Mouse (Mus musculus) heart, adult 2 months (tissue): ENCODE data around the gene Mosmo. TPM values are rescaled to one million over a fixed set of nuclear protein-coding genes. Genes with fewer than 3 reads are reported as not detected.
A peak's percentile ranks its signal among the peaks of the same experiment; 100 is the strongest.
"Not testable (repeated sequence)": the region's sequence is repeated elsewhere in the genome, so short reads cannot be mapped to it uniquely, and the experiment has no call there.

Source experiments
- DNase-seq, 2 experiments: peaks; one replicate each; pipeline ENCODE4 v3.0.0; 2021
- H3K27ac ChIP-seq: fragments of 200-600 bp; 2 replicates; pipeline ENCODE4 v1.8.1; 2022
- H3K27me3 ChIP-seq: fragments of 200-500 bp; 2 replicates; pipeline ENCODE4 v1.6.1; 2012; ENCODE audit warnings: mild to moderate bottlenecking, low read length, inconsistent platforms, mixed read lengths; ENCODE audit not compliant: control insufficient read depth, insufficient read depth
- H3K36me3 ChIP-seq: fragments of 200-500 bp; 2 replicates; pipeline ENCODE4 v1.6.1; 2012; ENCODE audit warnings: low read length, inconsistent platforms; ENCODE audit not compliant: control insufficient read depth, insufficient read depth
- H3K4me1 ChIP-seq: fragments of 200-500 bp; 2 replicates; pipeline ENCODE4 v1.6.1; 2011; ENCODE audit warnings: low read length; ENCODE audit not compliant: control insufficient read depth, insufficient read depth
- H3K4me3 ChIP-seq: fragments of 200-600 bp; 2 replicates; pipeline ENCODE4 v1.8.1; 2022
- H3K79me2 ChIP-seq: fragments of 200-500 bp; replicated peaks from 2 replicates; pipeline ENCODE4 v1.6.1; 2012; ENCODE audit warnings: mild to moderate bottlenecking, inconsistent platforms, low read length, moderate library complexity, mixed read lengths; ENCODE audit not compliant: control insufficient read depth, insufficient read depth
- H3K9ac ChIP-seq: fragments of 200-500 bp; 2 replicates; pipeline ENCODE4 v1.6.1; 2012; ENCODE audit warnings: low read depth, mild to moderate bottlenecking, control low read depth, inconsistent platforms, low read length, mixed read lengths
- CTCF ChIP-seq: fragments of 200-600 bp; IDR thresholded peaks from 2 replicates; pipeline ENCODE4 v1.8.1; 2022; ENCODE audit warnings: antibody characterized with exemption, mild to moderate bottlenecking, moderate library complexity
- EP300 ChIP-seq: fragments of 200-500 bp; IDR thresholded peaks from 2 replicates; pipeline ENCODE4 v1.6.1; 2011; ENCODE audit warnings: low read depth, low read length, control low read depth; ENCODE audit not compliant: insufficient read depth
- POLR2A ChIP-seq: fragments of 200-500 bp; IDR thresholded peaks from 2 replicates; pipeline ENCODE4 v1.6.1; 2011; ENCODE audit warnings: mild to moderate bottlenecking, low read depth, low read length, control low read depth; ENCODE audit not compliant: insufficient read depth
- WGBS: fragments of 180-500 bp; shearing (Covaris S2); methylation state at CpG from one replicate; pipeline ENCODE4 v1.1.7; 2018; 5-methylcytosine and 5-hydroxymethylcytosine counted together
- intact Hi-C: fragments of 180-260 bp; cut with DNase I; formaldehyde crosslinking; loops from one replicate; pipeline ENCODE4 v1.15.1; 2025
- polyA plus RNA-seq: library from polyadenylated mRNA; depleted of rRNA; stranded (reverse); fragments of >200 nt; gene quantifications from 2 replicates; pipeline ENCODE4 v1.2.3, GENCODE M21; 2012
- total RNA-seq, 2 experiments: library from RNA; stranded (reverse); gene quantifications; 2 replicates each; pipeline ENCODE4 v1.2.3; 2021

Mosmo gene
- total and polyA plus RNA-seq, 3 experiments = 27.5 to 29.6 (median 27.8) TPM

- no peak for DNase-seq
- Histone ChIP-seq H3K4me3 (no peak overlapping the region), H3K36me3 (no peaks in the 10 kb centered on the region), H3K4me1 (peaks cover 1% of the 10 kb centered on the region), H3K27me3 (no peaks in the 10 kb centered on the region), H3K27ac (no peak overlapping the region), H3K9ac (no peak overlapping the region), H3K79me2 (peaks cover 3% of the 10 kb centered on the region; the same call in 1 of the 2 replicates)
- 94% methylated on average over 2 of the region's 2 CpGs for WGBS
- TF ChIP-seq POLR2A (no peak), CTCF (no peak), EP300 (no peak)
- intact Hi-C loops = no loop called here
Measured at GRCm38 (mm10) chr7:120712071-120712470, 34.7 kb downstream of the Mosmo start.

DNA sequence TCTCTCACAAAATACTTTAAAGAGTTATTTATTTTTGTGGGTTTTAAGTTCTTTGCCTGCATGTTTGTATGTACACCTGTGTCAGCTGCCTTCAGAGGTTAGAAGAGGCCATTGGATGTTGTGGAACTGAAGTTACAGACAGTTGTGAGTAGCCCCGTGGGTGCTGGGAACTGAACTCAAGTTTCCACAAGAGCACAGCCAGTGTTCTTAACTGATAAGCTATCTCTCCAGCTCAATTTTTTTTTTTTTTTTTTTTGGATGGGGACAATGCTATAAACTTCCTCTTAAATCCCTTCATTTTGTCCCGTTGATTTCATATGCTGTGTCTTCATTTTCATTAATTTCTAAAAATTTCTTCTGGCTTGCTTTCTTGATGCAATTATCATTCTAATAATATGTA, 35.8 kb downstream of the Mosmo start:
- no peak overlapping the region for H3K9ac ChIP-seq

GRCm38 (mm10) chr7:120713951-120714350, 36.5 kb downstream of the Mosmo start:
- WGBS = 58% methylated on average over 11 of the region's 11 CpGs

More for the DNA sequence above, 35.8 kb downstream of the Mosmo start:
- H3K4me3 ChIP-seq = no peak overlapping the region
- TF ChIP-seq EP300 (no peak), CTCF (no peak), POLR2A (no peak)
- intact Hi-C loops = no loop called here
- peaks cover 1% of the 10 kb centered on the region for H3K4me1 ChIP-seq
- H3K79me2 ChIP-seq = peaks cover 2% of the 10 kb centered on the region; the same call in 1 of the 2 replicates
- no peaks in the 10 kb centered on the region for H3K36me3 ChIP-seq
- 73% methylated on average over 2 of the region's 2 CpGs for WGBS
- no peak overlapping the region for H3K27ac ChIP-seq
- no peaks in the 10 kb centered on the region for H3K27me3 ChIP-seq
- DNase-seq = no peak

GRCm38 (mm10) chr7:120717261-120717660, 39.8 kb downstream of the Mosmo start:
- peaks cover 8% of the 10 kb centered on the region for H3K4me1 ChIP-seq
- H3K4me3 ChIP-seq = no peak overlapping the region
- no peak overlapping the region for H3K27ac ChIP-seq
- no peaks in the 10 kb centered on the region for H3K27me3 ChIP-seq
- no peak overlapping the region for H3K9ac ChIP-seq
- intact Hi-C loops = loop anchor here (5.0 kb wide), 1 partner anchor 35 kb away; no protein-coding TSS in a partner anchor
- WGBS = 59% methylated on average over 2 of the region's 2 CpGs
- H3K36me3 ChIP-seq = no peaks in the 10 kb centered on the region
- TF ChIP-seq EP300 (no peak), CTCF (no peak), POLR2A (no peak)
- H3K79me2 ChIP-seq = no peaks in the 10 kb centered on the region
- DNase-seq = no peak

More at GRCm38 (mm10) chr7:120713951-120714350, 36.5 kb downstream of the Mosmo start:
- H3K4me1 ChIP-seq, intact Hi-C loops, H3K9ac ChIP-seq, H3K27me3 ChIP-seq, H3K36me3 ChIP-seq, H3K4me3 ChIP-seq, H3K79me2 ChIP-seq: not testable (repeated sequence)
- peak overlapping the region; percentile 31; the same call in 1 of the 2 replicates for H3K27ac ChIP-seq
- peak; percentile 60 for DNase-seq

- H3K27me3 ChIP-seq = no peaks in the 10 kb centered on the region
- H3K79me2 ChIP-seq = no peaks in the 10 kb centered on the region
- H3K27ac ChIP-seq = no peak overlapping the region
- peaks cover 8% of the 10 kb centered on the region for H3K4me1 ChIP-seq
- TF ChIP-seq EP300 (no peak), CTCF (no peak), POLR2A (no peak)
- H3K9ac ChIP-seq = no peak overlapping the region
- no peak overlapping the region for H3K4me3 ChIP-seq
- DNase-seq = no peak
- WGBS = 89% methylated on average over 5 of the region's 5 CpGs
- intact Hi-C loops = no loop called here
- no peaks in the 10 kb centered on the region for H3K36me3 ChIP-seq
Measured at GRCm38 (mm10) chr7:120721051-120721450, 43.6 kb downstream of the Mosmo start.

DNA sequence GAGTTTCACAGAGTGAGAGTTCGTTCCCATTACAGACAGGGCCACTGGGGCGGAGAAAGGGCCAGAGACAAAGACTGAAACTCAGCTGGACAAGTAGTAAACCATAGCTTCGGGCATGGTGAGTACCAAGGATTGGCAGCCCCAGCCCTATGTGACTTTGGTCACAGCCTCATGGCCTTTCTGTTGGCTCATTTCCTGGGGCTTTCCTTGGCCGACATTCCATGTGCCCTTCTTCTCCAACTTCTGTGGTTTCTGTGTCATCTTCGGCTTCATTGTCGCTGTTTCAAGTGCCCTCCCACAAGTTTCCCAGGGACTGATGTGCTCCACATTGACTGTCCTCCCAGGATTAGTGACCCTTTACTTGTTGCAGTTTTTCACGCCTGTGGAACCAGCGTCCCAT, 44.0 kb downstream of the Mosmo start:
- peaks cover 8% of the 10 kb centered on the region for H3K4me1 ChIP-seq
- no peak overlapping the region for H3K4me3 ChIP-seq
- no peaks in the 10 kb centered on the region for H3K27me3 ChIP-seq
- no peaks in the 10 kb centered on the region for H3K79me2 ChIP-seq
- H3K27ac ChIP-seq = no peak overlapping the region
- intact Hi-C loops = no loop called here
- H3K36me3 ChIP-seq = no peaks in the 10 kb centered on the region
- 71% methylated on average over 8 of the region's 8 CpGs for WGBS
- no peak for TF ChIP-seq EP300
- TF ChIP-seq POLR2A = no peak
- TF ChIP-seq CTCF = no peak
- H3K9ac ChIP-seq = no peak overlapping the region
- DNase-seq = no peak

DNA sequence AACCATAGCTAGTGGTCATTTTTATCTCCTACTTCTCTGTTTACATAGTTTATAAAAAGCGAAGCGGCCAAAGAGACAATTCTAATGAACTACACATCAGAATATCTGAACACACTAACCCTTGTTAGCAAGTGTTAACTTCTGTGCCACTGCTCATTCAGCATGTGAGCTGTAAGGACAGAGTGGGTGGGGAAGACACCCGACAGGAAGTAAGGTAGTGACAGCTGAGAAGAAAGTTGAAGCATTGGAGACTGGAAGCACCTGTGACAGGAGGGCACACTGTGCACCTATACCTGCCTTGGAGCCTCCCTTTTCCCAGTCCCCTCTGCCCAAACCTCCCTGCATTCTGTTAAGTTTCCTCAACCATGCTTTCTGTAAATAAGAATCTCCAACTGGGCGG, 44.6 kb downstream of the Mosmo start:
- no peak overlapping the region for H3K27ac ChIP-seq
- H3K36me3 ChIP-seq = no peaks in the 10 kb centered on the region
- H3K79me2 ChIP-seq = no peaks in the 10 kb centered on the region
- no peak for DNase-seq
- H3K4me1 ChIP-seq = peaks cover 6% of the 10 kb centered on the region
- WGBS = 70% methylated on average over 4 of the region's 4 CpGs
- intact Hi-C loops = no loop called here
- TF ChIP-seq POLR2A (no peak), EP300 (no peak), CTCF (no peak)
- no peak overlapping the region for H3K9ac ChIP-seq
- no peaks in the 10 kb centered on the region for H3K27me3 ChIP-seq
- no peak overlapping the region for H3K4me3 ChIP-seq
